Mouse (Mus musculus) intestine, embryonic 14.5 days (tissue): ENCODE data around the gene Hapln2. TPM values are rescaled to one million over a fixed set of nuclear protein-coding genes. Genes with fewer than 3 reads are reported as not detected.

Source experiments
- ATAC-seq: fragments of 200-750 bp; cut with Nextera tagmentation; replicated peaks from 2 replicates; pipeline ENCODE4 v1.8.0; 2017; ENCODE audit warnings: low read depth, moderate number of reproducible peaks, moderate TSS enrichment, moderate library complexity; ENCODE audit not compliant: low FRiP score, low TSS enrichment
- DNase-seq: peaks from one replicate; pipeline ENCODE4 v3.0.0-alpha.2; 2018; ENCODE audit warnings: low spot score
- H3K27ac ChIP-seq: fragments of 300-500 bp; sonication (generic); 2 replicates; pipeline ENCODE4 v1.5.1; 2014; ENCODE audit warnings: low read depth, mild to moderate bottlenecking, control low read depth
- H3K27me3 ChIP-seq: fragments of 300-500 bp; sonication (generic); replicated peaks from 2 replicates; pipeline ENCODE4 v1.6.1; 2014; ENCODE audit warnings: low read length, control low read depth; ENCODE audit not compliant: control insufficient read depth, insufficient read depth
- H3K36me3 ChIP-seq: fragments of 300-500 bp; sonication (generic); 2 replicates; pipeline ENCODE4 v1.6.1; 2014; ENCODE audit warnings: low read length, control low read depth; ENCODE audit not compliant: control insufficient read depth, insufficient read depth
- H3K4me1 ChIP-seq: fragments of 300-500 bp; sonication (generic); replicated peaks from 2 replicates; pipeline ENCODE4 v1.6.1; 2014; ENCODE audit warnings: low read length, control low read depth, mixed read lengths; ENCODE audit not compliant: control insufficient read depth, insufficient read depth
- H3K4me2 ChIP-seq: fragments of 300-500 bp; sonication (generic); 2 replicates; pipeline ENCODE4 v1.6.1; 2014; ENCODE audit warnings: low read length
- H3K4me3 ChIP-seq: fragments of 300-500 bp; sonication (generic); 2 replicates; pipeline ENCODE4 v1.5.1; 2014; ENCODE audit warnings: low read depth, low read length, control low read depth, mixed read lengths
- H3K9ac ChIP-seq: fragments of 300-500 bp; sonication (generic); 2 replicates; pipeline ENCODE4 v1.6.1; 2014; ENCODE audit warnings: mild to moderate bottlenecking, low read length
- H3K9me3 ChIP-seq: fragments of 300-500 bp; sonication (generic); 2 replicates; pipeline ENCODE4 v1.6.1; 2016; ENCODE audit warnings: low read length, control low read depth; ENCODE audit not compliant: control insufficient read depth
- WGBS: fragments of 180-500 bp; shearing (Covaris S2); extraction: QIAGEN DNeasy Blood & Tissue Kit; methylation state at CpG from one replicate; pipeline ENCODE4 v1.1.7; 2014; 5-methylcytosine and 5-hydroxymethylcytosine counted together
- polyA plus RNA-seq: library from polyadenylated mRNA; unstranded; fragments of >200 nt; fragmentation: Nextera tagmentation; extraction: Ambion mirVana; gene quantifications from 2 replicates; pipeline ENCODE4 v1.2.1, GENCODE M21; 2014

Hapln2 gene
- polyA plus RNA-seq, 1 experiment from 2014 or later, result not detected

- peak; percentile 91 for ATAC-seq
- Histone ChIP-seq H3K4me3 (peak overlapping the region; percentile 47), H3K27me3 (peaks cover 78% of the 10 kb centered on the region), H3K4me1 (peaks cover 7% of the 10 kb centered on the region), H3K27ac (no peak overlapping the region), H3K9me3 (no peaks in the 10 kb centered on the region), H3K4me2 (peak overlapping the region; percentile 94), H3K9ac (peak overlapping the region; percentile 14; the same call in 1 of the 2 replicates), H3K36me3 (no peaks in the 10 kb centered on the region)
- DNase-seq, result peak; percentile 97
- whole genome bisulfite sequencing, result under 1% methylated on average over 66 of the region's 66 CpGs
Observed at GRCm38 (mm10) chr3:88022322-88023191, 4.8 kb downstream of the Hapln2 start.

DNA sequence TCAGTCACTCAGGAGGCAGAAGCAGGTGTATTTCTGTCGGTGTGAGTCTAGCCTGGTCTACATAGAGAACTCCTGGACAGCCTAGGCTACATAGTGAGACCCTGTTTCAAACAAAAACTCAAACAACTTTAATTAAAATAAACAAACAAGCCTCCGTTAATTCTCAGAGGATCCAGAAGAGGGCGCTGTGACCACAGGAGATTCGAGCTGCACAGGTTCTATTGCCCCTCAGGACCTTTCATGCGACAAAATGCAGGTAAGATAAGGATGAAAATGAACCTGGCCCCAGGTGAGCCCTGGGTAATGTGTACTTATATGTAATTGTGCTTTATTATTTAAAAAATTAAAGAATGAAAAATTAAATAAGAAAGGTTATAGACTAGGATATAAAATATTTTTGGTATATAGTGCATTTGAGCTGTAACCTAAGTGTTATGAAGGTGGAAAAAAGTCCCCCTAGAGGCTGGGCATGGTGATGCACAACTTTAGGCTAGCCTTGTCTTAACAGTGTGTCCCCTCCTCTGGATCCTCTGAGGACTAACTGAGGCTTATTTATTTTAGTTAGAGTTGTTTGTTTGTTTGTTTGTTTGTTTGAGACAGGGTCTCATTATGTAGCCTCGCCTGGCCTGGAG lies 16.6 kb downstream of the Hapln2 start:
- Histone ChIP-seq H3K9ac (no peak overlapping the region), H3K27ac (no peak overlapping the region), H3K36me3 (no peaks in the 10 kb centered on the region), H3K4me1 (no peaks in the 10 kb centered on the region), H3K9me3 (no peaks in the 10 kb centered on the region), H3K27me3 (peaks cover 8% of the 10 kb centered on the region), H3K4me2 (no peak overlapping the region), H3K4me3 (no peak overlapping the region)
- no peak for DNase-seq
- ATAC-seq, result no peak
- 10% methylated on average over 6 of the region's 6 CpGs for WGBS

- WGBS, result 75% methylated on average over 18 of the region's 18 CpGs
- no peaks in the 10 kb centered on the region for H3K9me3 ChIP-seq
- H3K4me3 ChIP-seq, result no peak overlapping the region
- no peak overlapping the region for H3K27ac ChIP-seq
- no peaks in the 10 kb centered on the region for H3K36me3 ChIP-seq
- H3K27me3 ChIP-seq, result peaks cover 42% of the 10 kb centered on the region
- H3K4me1 ChIP-seq, result no peaks in the 10 kb centered on the region
- no peak overlapping the region for H3K9ac ChIP-seq
- ATAC-seq, result no peak
- no peak overlapping the region for H3K4me2 ChIP-seq
- DNase-seq, result no peak
Observed at GRCm38 (mm10) chr3:88005822-88006786, 21.3 kb downstream of the Hapln2 start.

DNA sequence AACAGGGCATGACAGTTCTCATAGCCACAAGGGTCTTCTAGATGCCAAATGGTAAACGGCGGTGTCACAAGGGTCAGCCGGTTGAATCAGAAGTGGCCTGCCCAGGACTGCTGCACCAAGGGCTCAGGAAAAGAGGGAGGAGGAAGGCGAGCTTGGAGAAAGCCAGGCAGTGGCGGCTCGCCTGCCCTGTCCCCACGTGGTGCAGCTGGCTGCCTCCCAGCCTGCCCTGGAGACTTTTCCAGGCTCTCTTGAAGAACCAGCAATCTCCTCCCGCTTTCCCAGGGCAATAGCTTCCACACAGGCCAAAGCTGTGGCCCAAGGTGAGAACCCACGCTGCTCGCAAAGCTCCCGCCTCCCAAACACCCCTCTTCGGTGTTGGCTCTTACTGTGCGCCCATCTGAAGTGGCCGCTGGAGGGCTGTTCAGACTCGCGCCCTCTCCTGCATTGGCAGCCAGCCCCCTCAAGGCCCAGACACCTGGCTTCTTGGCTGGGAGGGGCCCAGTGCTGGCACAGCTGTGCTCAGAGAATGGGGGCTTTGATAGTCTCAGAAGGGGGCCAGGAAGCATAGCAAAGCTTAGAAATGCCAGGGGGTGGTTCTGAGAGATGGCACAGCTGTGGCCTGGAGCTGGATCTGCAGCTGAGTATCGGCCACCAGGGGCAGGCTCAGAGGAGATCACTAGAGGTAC lies 24.9 kb downstream of the Hapln2 start:
- Histone ChIP-seq H3K36me3 (no peaks in the 10 kb centered on the region), H3K9ac (no peak overlapping the region), H3K27ac (no peak overlapping the region), H3K9me3 (no peaks in the 10 kb centered on the region), H3K4me3 (no peak overlapping the region), H3K27me3 (peaks cover 75% of the 10 kb centered on the region), H3K4me2 (no peak overlapping the region), H3K4me1 (0 out of 2 replicates have a peak, but pooled peaks cover 8% of the 10 kb centered on the region)
- 2% methylated on average over 17 of the region's 17 CpGs for WGBS
- DNase-seq (no peak), ATAC-seq (no peak)

GRCm38 (mm10) chr3:88000816-88001595 lies 26.4 kb downstream of the Hapln2 start:
- no peak overlapping the region for H3K4me2 ChIP-seq
- no peaks in the 10 kb centered on the region for H3K9me3 ChIP-seq
- H3K4me3 ChIP-seq, result 0 out of 2 replicates have a peak overlapping the region, but pooled peaks have one; percentile 33
- ATAC-seq (no peak), DNase-seq (no peak)
- no peak overlapping the region for H3K9ac ChIP-seq
- H3K27me3 ChIP-seq, result peaks cover 89% of the 10 kb centered on the region
- 11% methylated on average over 11 of the region's 11 CpGs for WGBS
- no peak overlapping the region for H3K27ac ChIP-seq
- H3K4me1 ChIP-seq, result peaks cover 13% of the 10 kb centered on the region
- no peaks in the 10 kb centered on the region for H3K36me3 ChIP-seq

- H3K4me3 ChIP-seq, result peak within 1 kb of the TSS; percentile 33
- DNase-seq (no peak), ATAC-seq (no peak)
- no peaks in the 10 kb centered on the region for H3K9me3 ChIP-seq
- under 1% methylated on average over 39 of the region's 39 CpGs for WGBS
- no peak within 1 kb of the TSS for H3K27ac ChIP-seq
- peaks cover 13% of the 10 kb centered on the region for H3K4me1 ChIP-seq
- peak within 1 kb of the TSS; percentile 55 for H3K4me2 ChIP-seq
- H3K9ac ChIP-seq, result no peak within 1 kb of the TSS
- peaks cover 94% of the 10 kb centered on the region for H3K27me3 ChIP-seq
- no peaks in the 10 kb centered on the region for H3K36me3 ChIP-seq
Observed at GRCm38 (mm10) chr3:88000181-88000580, 27.2 kb downstream of the Hapln2 start, which contains the start of gene Bcan. TSS of gene Bcan (minus strand) at chr3:88000230.

GRCm38 (mm10) chr3:87999243-87999895 lies 28.0 kb downstream of the Hapln2 start:
- ATAC-seq (no peak), DNase-seq (no peak)
- Histone ChIP-seq H3K27me3 (peaks cover 97% of the 10 kb centered on the region), H3K36me3 (no peaks in the 10 kb centered on the region), H3K4me3 (peak overlapping the region; percentile 33), H3K4me2 (peak overlapping the region; percentile 55), H3K9ac (no peak overlapping the region), H3K4me1 (peaks cover 13% of the 10 kb centered on the region), H3K9me3 (no peaks in the 10 kb centered on the region), H3K27ac (no peak overlapping the region)
- 1% methylated on average over 38 of the region's 38 CpGs for WGBS
